Mouse (Mus musculus) hindbrain, embryonic 11.5 days (tissue): Measurements from ENCODE around the gene Srp14. TPM values are rescaled to one million over a fixed set of nuclear protein-coding genes. Genes with fewer than 3 reads are reported as not detected.

Experiments
- ATAC-seq: fragments of 200-750 bp; cut with Nextera tagmentation; 2 replicates; pipeline ENCODE4 v1.8.0; 2017; ENCODE audit warnings: mild to moderate bottlenecking, moderate TSS enrichment, moderate library complexity; ENCODE audit not compliant: low FRiP score
- DNase-seq: peaks from one replicate; pipeline ENCODE4 v3.0.0-alpha.2; 2015; ENCODE audit warnings: low spot score
- H3K27ac ChIP-seq: fragments of 300-500 bp; sonication (generic); 2 replicates; pipeline ENCODE4 v1.5.1; 2014; ENCODE audit warnings: mild to moderate bottlenecking, low read depth, low read length
- H3K27me3 ChIP-seq: fragments of 300-500 bp; sonication (generic); 2 replicates; pipeline ENCODE4 v1.6.1; 2014; ENCODE audit warnings: mild to moderate bottlenecking, low read length, moderate library complexity, mixed read lengths; ENCODE audit not compliant: control insufficient read depth, insufficient read depth
- H3K36me3 ChIP-seq: fragments of 300-500 bp; sonication (generic); 2 replicates; pipeline ENCODE4 v1.6.1; 2014; ENCODE audit warnings: mild to moderate bottlenecking, low read length, moderate library complexity, mixed read lengths; ENCODE audit not compliant: control insufficient read depth, insufficient read depth
- H3K4me1 ChIP-seq: fragments of 300-500 bp; sonication (generic); replicated peaks from 2 replicates; pipeline ENCODE4 v1.6.1; 2014; ENCODE audit warnings: low read length, mixed read lengths; ENCODE audit not compliant: control insufficient read depth, insufficient read depth
- H3K4me2 ChIP-seq: fragments of 300-500 bp; sonication (generic); replicated peaks from 2 replicates; pipeline ENCODE4 v1.6.1; 2014; ENCODE audit warnings: mild to moderate bottlenecking, low read depth, low read length
- H3K4me3 ChIP-seq: fragments of 300-500 bp; sonication (generic); 2 replicates; pipeline ENCODE4 v1.5.1; 2014; ENCODE audit warnings: low read depth, low read length
- H3K9ac ChIP-seq: fragments of 300-500 bp; sonication (generic); 2 replicates; pipeline ENCODE4 v1.6.1; 2014; ENCODE audit warnings: low read depth, low read length
- H3K9me3 ChIP-seq: fragments of 300-500 bp; sonication (generic); 2 replicates; pipeline ENCODE4 v1.6.1; 2016; ENCODE audit warnings: low read length; ENCODE audit not compliant: control insufficient read depth
- WGBS: fragments of 180-500 bp; shearing (Covaris S2); extraction: QIAGEN DNeasy Blood & Tissue Kit; methylation state at CpG from one replicate; pipeline ENCODE4 v1.1.7; 2014; 5-methylcytosine and 5-hydroxymethylcytosine counted together
- polyA plus RNA-seq: library from polyadenylated mRNA; unstranded; fragments of >200 nt; fragmentation: Nextera tagmentation; extraction: Ambion mirVana; gene quantifications from 2 replicates; pipeline ENCODE4 v1.2.1, GENCODE M21; 2014

The Srp14 gene
- polyA plus RNA-seq, 1 experiment from 2014 or later = 306 TPM

DNA sequence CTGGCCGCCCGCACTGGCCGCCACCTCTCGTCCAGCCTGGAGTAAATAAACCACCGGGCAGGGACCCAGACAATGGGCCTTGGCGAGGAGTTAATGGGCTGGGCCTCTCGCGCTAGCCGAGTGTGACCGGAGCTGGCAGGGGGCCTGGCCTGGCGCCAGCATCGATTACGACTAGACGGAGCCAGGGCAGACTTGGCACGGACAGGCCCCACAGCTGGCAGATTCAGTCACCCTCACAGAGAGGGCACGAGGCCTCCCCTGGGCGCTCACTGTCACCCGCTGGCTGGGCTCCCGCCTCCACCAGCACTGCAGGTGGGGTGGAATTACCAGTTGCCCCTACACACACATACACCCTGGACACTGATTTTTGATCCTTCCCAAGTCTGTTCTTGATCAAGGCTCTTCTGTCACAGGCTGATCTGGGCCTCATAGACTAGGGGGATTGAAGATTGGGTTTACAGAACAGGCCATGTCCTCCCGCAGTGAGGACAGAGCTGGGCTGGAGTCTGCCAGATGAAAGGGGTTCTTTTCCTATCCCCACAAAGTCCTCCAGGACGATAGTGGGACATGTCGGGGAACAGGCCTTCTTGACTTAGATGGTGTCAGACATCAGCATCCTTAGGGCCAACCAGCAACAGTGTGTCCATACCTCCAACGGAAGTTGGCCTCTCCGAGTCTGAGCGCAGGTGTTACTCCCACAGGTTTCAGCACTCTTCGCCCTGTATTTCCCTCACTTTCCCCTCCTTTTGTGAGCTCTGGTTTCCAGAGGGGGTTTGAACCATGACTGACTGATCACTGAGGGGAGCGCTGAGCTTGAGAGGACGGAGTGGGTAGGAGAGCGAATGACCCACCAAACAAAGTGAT lies 31.2 kb upstream of the Srp14 start:
- Histone ChIP-seq H3K9me3 (no peaks in the 10 kb centered on the region), H3K36me3 (no peaks in the 10 kb centered on the region), H3K27me3 (no peaks in the 10 kb centered on the region), H3K4me1 (peaks cover 8% of the 10 kb centered on the region), H3K27ac (peak overlapping the region; percentile 75), H3K4me2 (peak overlapping the region; percentile 30), H3K9ac (peak overlapping the region; percentile 53), H3K4me3 (no peak overlapping the region)
- DNase-seq (peak; percentile 82), ATAC-seq (peak; percentile 91)
- 27% methylated on average over 29 of the region's 29 CpGs for WGBS

DNA sequence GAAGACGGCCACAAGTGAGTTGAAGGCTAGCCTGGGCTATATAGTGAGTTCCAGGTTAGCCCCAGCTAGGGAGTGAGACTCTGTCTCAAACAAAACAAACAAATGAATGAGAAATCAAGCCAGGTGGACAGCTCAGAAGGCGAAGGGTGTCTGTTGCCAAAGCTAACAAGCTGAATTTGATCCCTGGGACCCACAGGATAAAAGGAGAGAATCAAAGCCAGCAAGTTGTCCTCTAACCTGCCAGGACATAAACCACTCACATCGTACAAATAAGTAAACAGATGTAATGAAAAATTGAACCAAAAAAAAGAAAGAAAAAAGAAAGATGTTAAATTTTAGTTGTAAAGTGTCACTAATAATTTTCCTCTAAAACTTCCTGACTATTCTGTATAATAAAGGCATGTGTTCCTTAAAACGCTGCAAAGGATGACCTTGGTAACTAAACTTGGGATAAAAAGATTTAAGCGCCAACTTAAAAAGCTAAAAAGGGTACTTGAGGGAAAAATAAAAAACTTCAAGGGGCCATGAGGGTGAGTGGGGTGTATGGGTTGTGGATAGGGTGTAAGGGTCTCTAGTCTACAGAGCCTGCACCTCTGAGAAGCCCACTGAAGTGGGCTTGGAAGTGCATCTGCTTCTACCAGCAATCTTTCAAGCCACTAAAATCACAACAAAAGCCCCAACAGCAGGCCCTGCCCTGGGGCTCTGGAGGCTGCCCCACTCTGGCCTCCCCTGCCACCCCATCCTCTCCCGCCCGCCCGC lies 30.4 kb upstream of the Srp14 start:
- H3K27ac ChIP-seq = peak overlapping the region; percentile 75
- H3K4me1 ChIP-seq = peaks cover 8% of the 10 kb centered on the region
- 51% methylated on average over 8 of the region's 8 CpGs for WGBS
- no peaks in the 10 kb centered on the region for H3K9me3 ChIP-seq
- no peak overlapping the region for H3K4me3 ChIP-seq
- H3K27me3 ChIP-seq = no peaks in the 10 kb centered on the region
- H3K4me2 ChIP-seq = peak overlapping the region; percentile 30
- ATAC-seq (no peak; the same call in 1 of the 2 replicates), DNase-seq (no peak)
- H3K9ac ChIP-seq = peak overlapping the region; percentile 53
- H3K36me3 ChIP-seq = no peaks in the 10 kb centered on the region

- no peak for ATAC-seq
- peaks cover 8% of the 10 kb centered on the region for H3K4me1 ChIP-seq
- no peaks in the 10 kb centered on the region for H3K9me3 ChIP-seq
- H3K4me2 ChIP-seq = no peak overlapping the region
- no peaks in the 10 kb centered on the region for H3K27me3 ChIP-seq
- no peak for DNase-seq
- 93% methylated on average over 7 of the region's 7 CpGs for WGBS
- H3K27ac ChIP-seq = no peak overlapping the region
- no peak overlapping the region for H3K9ac ChIP-seq
- no peak overlapping the region for H3K4me3 ChIP-seq
- no peaks in the 10 kb centered on the region for H3K36me3 ChIP-seq
These were observed 27.6 kb upstream of the Srp14 start for GRCm38 (mm10) chr2:118507126-118507525.

DNA sequence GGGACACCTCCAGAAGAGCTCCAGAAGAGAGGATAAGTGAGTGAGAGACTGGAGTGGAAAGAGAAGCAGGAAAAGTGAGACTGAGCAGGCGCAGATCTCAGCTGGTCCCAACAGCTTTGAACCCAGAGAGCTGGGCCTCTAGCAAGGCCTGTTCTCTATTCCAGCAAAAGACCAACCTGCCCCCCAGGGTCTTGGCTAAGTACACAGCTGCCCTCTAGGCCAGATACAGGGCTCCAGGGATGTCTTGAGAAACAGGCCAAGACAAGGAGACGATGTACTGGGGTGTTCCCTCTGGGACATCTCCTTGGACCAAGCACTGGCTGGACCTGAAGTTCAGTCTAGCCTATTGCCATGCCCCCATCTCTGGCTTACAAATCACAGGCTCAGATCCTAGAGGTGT lies 20.7 kb upstream of the Srp14 start:
- H3K27me3 ChIP-seq = no peaks in the 10 kb centered on the region
- no peak overlapping the region for H3K4me3 ChIP-seq
- H3K9me3 ChIP-seq = no peaks in the 10 kb centered on the region
- H3K9ac ChIP-seq = no peak overlapping the region
- no peaks in the 10 kb centered on the region for H3K36me3 ChIP-seq
- H3K27ac ChIP-seq = no peak overlapping the region
- ATAC-seq (no peak), DNase-seq (no peak)
- H3K4me2 ChIP-seq = no peak overlapping the region
- 86% methylated on average over 2 of the region's 2 CpGs for WGBS
- H3K4me1 ChIP-seq = peaks cover 2% of the 10 kb centered on the region; the same call in 1 of the 2 replicates

- Histone ChIP-seq H3K4me2 (no peak overlapping the region), H3K4me3 (no peak overlapping the region), H3K27me3 (no peaks in the 10 kb centered on the region), H3K9me3 (no peaks in the 10 kb centered on the region), H3K4me1 (peaks cover 2% of the 10 kb centered on the region; the same call in 1 of the 2 replicates), H3K27ac (no peak overlapping the region), H3K9ac (no peak overlapping the region), H3K36me3 (no peaks in the 10 kb centered on the region)
- DNase-seq (no peak), ATAC-seq (peak; percentile 40; the same call in 1 of the 2 replicates)
- 54% methylated on average over 20 of the region's 20 CpGs for WGBS
These were observed 19.8 kb upstream of the Srp14 start for GRCm38 (mm10) chr2:118499135-118499961.

DNA sequence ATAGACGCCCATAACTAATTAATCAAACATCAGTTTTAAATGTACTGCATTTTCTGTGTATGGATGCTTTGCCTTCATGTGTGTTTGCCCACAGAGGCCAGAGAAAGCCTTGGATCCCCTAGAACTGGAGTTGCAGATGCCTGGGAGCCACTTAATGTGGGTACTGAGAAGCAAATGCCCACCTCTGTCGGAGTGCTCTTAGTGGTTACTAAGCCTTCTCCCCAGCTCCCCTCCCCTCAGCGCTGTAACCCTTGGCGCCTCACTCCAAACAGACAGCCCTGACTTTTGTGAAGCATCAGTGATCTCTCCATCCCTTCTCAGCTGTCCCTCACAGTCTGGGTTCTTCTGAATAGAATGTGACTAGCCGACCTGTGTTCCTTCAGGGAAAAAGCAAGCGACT lies 19.0 kb upstream of the Srp14 start:
- Histone ChIP-seq H3K9me3 (no peaks in the 10 kb centered on the region), H3K9ac (no peak overlapping the region), H3K4me1 (peaks cover 2% of the 10 kb centered on the region; the same call in 1 of the 2 replicates), H3K27ac (no peak overlapping the region), H3K36me3 (no peaks in the 10 kb centered on the region), H3K4me3 (no peak overlapping the region), H3K27me3 (no peaks in the 10 kb centered on the region), H3K4me2 (no peak overlapping the region)
- 87% methylated on average over 6 of the region's 6 CpGs for WGBS
- ATAC-seq (no peak), DNase-seq (no peak)

GRCm38 (mm10) chr2:118497890-118498289 lies 18.4 kb upstream of the Srp14 start:
- H3K4me3 ChIP-seq = no peak overlapping the region
- no peak overlapping the region for H3K9ac ChIP-seq
- H3K27ac ChIP-seq = no peak overlapping the region
- no peaks in the 10 kb centered on the region for H3K27me3 ChIP-seq
- no peak overlapping the region for H3K4me2 ChIP-seq
- H3K9me3 ChIP-seq = no peaks in the 10 kb centered on the region
- peaks cover 2% of the 10 kb centered on the region; the same call in 1 of the 2 replicates for H3K4me1 ChIP-seq
- H3K36me3 ChIP-seq = no peaks in the 10 kb centered on the region
- DNase-seq (no peak), ATAC-seq (no peak)
- WGBS = 79% methylated on average over 5 of the region's 5 CpGs

DNA sequence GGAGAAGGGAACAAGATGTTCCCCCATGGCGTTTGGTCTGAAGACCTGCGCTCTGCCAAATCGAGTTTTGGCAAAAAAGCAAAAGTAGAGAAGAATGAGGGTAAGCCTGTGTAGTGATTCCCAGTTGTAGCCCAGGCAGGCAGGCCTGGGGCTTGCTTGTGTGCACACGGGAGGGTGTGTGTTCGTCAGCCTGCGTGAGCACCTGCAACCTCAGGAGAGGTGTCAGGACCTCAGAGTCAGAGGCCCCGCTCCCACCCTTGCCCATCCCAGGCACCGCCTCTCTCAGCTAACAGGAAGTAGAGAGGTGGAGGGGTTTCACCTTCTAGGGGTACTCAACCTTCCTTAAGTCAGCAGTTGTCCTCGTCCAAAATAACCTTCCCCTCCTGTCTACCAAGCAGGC lies 15.5 kb upstream of the Srp14 start:
- WGBS = 73% methylated on average over 9 of the region's 9 CpGs
- no peaks in the 10 kb centered on the region for H3K9me3 ChIP-seq

More for the DNA sequence above, 15.5 kb upstream of the Srp14 start:
- Histone ChIP-seq H3K4me2 (no peak overlapping the region), H3K36me3 (no peaks in the 10 kb centered on the region), H3K4me1 (peaks cover 2% of the 10 kb centered on the region; the same call in 1 of the 2 replicates), H3K27ac (no peak overlapping the region), H3K9ac (no peak overlapping the region), H3K27me3 (no peaks in the 10 kb centered on the region), H3K4me3 (no peak overlapping the region)
- ATAC-seq (no peak), DNase-seq (no peak)
